Mouse (Mus musculus) liver, embryonic 13.5 days (tissue): ENCODE data around the gene Znrf3. TPM values are rescaled to one million over a fixed set of nuclear protein-coding genes. Genes with fewer than 3 reads are reported as not detected.

Experiments used
- ATAC-seq: fragments of 200-750 bp; cut with Nextera tagmentation; 2 replicates; pipeline ENCODE4 v1.8.0; 2017; ENCODE audit warnings: low read depth, mild to moderate bottlenecking, moderate number of reproducible peaks, moderate library complexity
- DNase-seq: peaks from one replicate; pipeline ENCODE4 v3.0.0; 2022
- H3K27ac ChIP-seq: fragments of 300-500 bp; sonication (generic); 2 replicates; pipeline ENCODE4 v1.5.1; 2015; ENCODE audit warnings: moderate library complexity, mild to moderate bottlenecking, inconsistent platforms
- H3K27me3 ChIP-seq: fragments of 300-500 bp; sonication (generic); 2 replicates; pipeline ENCODE4 v1.6.1; 2015; ENCODE audit warnings: mild to moderate bottlenecking, inconsistent platforms
- H3K36me3 ChIP-seq: fragments of 300-500 bp; sonication (generic); 2 replicates; pipeline ENCODE4 v1.6.1; 2015; ENCODE audit warnings: mild to moderate bottlenecking, inconsistent platforms
- H3K4me1 ChIP-seq: fragments of 300-500 bp; sonication (generic); replicated peaks from 2 replicates; pipeline ENCODE4 v1.6.1; 2015; ENCODE audit warnings: inconsistent platforms
- H3K4me2 ChIP-seq: fragments of 300-500 bp; sonication (generic); 2 replicates; pipeline ENCODE4 v1.6.1; 2015; ENCODE audit warnings: inconsistent platforms, mild to moderate bottlenecking, moderate library complexity
- H3K4me3 ChIP-seq: fragments of 300-500 bp; sonication (generic); replicated peaks from 2 replicates; pipeline ENCODE4 v1.5.1; 2015; ENCODE audit warnings: mild to moderate bottlenecking, inconsistent platforms
- H3K9ac ChIP-seq: fragments of 300-500 bp; sonication (generic); 2 replicates; pipeline ENCODE4 v1.6.1; 2015; ENCODE audit warnings: mild to moderate bottlenecking, inconsistent platforms
- H3K9me3 ChIP-seq: fragments of 300-500 bp; sonication (generic); replicated peaks from 2 replicates; pipeline ENCODE4 v1.6.1; 2016; ENCODE audit warnings: inconsistent platforms
- WGBS: fragments of 180-500 bp; shearing (Covaris S2); methylation state at CpG from one replicate; pipeline ENCODE4 v1.1.7; 2015; ENCODE audit not compliant: insufficient replicate concordance; 5-methylcytosine and 5-hydroxymethylcytosine counted together
- polyA plus RNA-seq: library from polyadenylated mRNA; unstranded; fragments of >200 nt; fragmentation: Nextera tagmentation; extraction: Ambion mirVana; gene quantifications from 2 replicates; pipeline ENCODE4 v1.2.1, GENCODE M21; 2015

The Znrf3 gene
- polyA plus RNA-seq, 1 experiment from 2014 or later: 4.1 TPM

GRCm38 (mm10) chr11:5261508-5262392, 182.9 kb downstream of the Znrf3 start, which contains the start of gene Kremen1:
Gene Kremen1 (minus strand): TSS chr11:5261558.
- Histone ChIP-seq H3K27ac (no peak within 1 kb of the TSS), H3K4me2 (peak within 1 kb of the TSS; percentile 98), H3K27me3 (peaks cover 37% of the 10 kb centered on the region), H3K36me3 (no peaks in the 10 kb centered on the region), H3K9me3 (no peaks in the 10 kb centered on the region), H3K4me1 (peaks cover 20% of the 10 kb centered on the region), H3K4me3 (peak within 1 kb of the TSS; percentile 83), H3K9ac (peak within 1 kb of the TSS; percentile 82)
- WGBS: 2% methylated on average over 60 of the region's 80 CpGs
- ATAC-seq (peak; percentile 99), DNase-seq (peak; percentile 87)

- no peak for DNase-seq
- H3K27ac ChIP-seq: no peak overlapping the region
- 2% methylated on average over 30 of the region's 42 CpGs for WGBS
- H3K36me3 ChIP-seq: no peaks in the 10 kb centered on the region
- ATAC-seq: no peak
- H3K9me3 ChIP-seq: no peaks in the 10 kb centered on the region
- peaks cover 20% of the 10 kb centered on the region for H3K4me1 ChIP-seq
- H3K4me3 ChIP-seq: peak overlapping the region; percentile 83
- H3K4me2 ChIP-seq: peak overlapping the region; percentile 98
- peak overlapping the region; percentile 82 for H3K9ac ChIP-seq
- H3K27me3 ChIP-seq: peaks cover 37% of the 10 kb centered on the region
These were observed 183.6 kb downstream of the Znrf3 start for GRCm38 (mm10) chr11:5260942-5261459.

GRCm38 (mm10) chr11:5259944-5260598, 184.6 kb downstream of the Znrf3 start:
- 55% methylated on average over 10 of the region's 10 CpGs for WGBS
- no peak overlapping the region for H3K9ac ChIP-seq
- H3K27me3 ChIP-seq: peaks cover 37% of the 10 kb centered on the region
- DNase-seq (no peak), ATAC-seq (no peak)
- H3K4me2 ChIP-seq: peak overlapping the region; percentile 98
- H3K36me3 ChIP-seq: no peaks in the 10 kb centered on the region
- peaks cover 20% of the 10 kb centered on the region for H3K4me1 ChIP-seq
- H3K4me3 ChIP-seq: peak overlapping the region; percentile 83; the same call in 1 of the 2 replicates
- H3K9me3 ChIP-seq: no peaks in the 10 kb centered on the region
- H3K27ac ChIP-seq: no peak overlapping the region

GRCm38 (mm10) chr11:5258036-5258435, 186.6 kb downstream of the Znrf3 start:
- Histone ChIP-seq H3K27ac (no peak overlapping the region), H3K9ac (no peak overlapping the region), H3K4me1 (peaks cover 27% of the 10 kb centered on the region), H3K27me3 (peaks cover 35% of the 10 kb centered on the region), H3K4me2 (no peak overlapping the region), H3K36me3 (no peaks in the 10 kb centered on the region), H3K9me3 (no peaks in the 10 kb centered on the region), H3K4me3 (no peak overlapping the region)
- 75% methylated on average over 6 of the region's 6 CpGs for WGBS
- no peak for ATAC-seq
- no peak for DNase-seq

GRCm38 (mm10) chr11:5257151-5257862, 187.3 kb downstream of the Znrf3 start:
- H3K4me2 ChIP-seq: no peak overlapping the region
- H3K4me3 ChIP-seq: no peak overlapping the region
- ATAC-seq: no peak
- H3K27me3 ChIP-seq: peaks cover 33% of the 10 kb centered on the region
- no peaks in the 10 kb centered on the region for H3K36me3 ChIP-seq
- H3K9ac ChIP-seq: no peak overlapping the region
- DNase-seq: no peak
- H3K27ac ChIP-seq: no peak overlapping the region
- WGBS: 58% methylated on average over 13 of the region's 13 CpGs
- peaks cover 25% of the 10 kb centered on the region for H3K4me1 ChIP-seq
- H3K9me3 ChIP-seq: no peaks in the 10 kb centered on the region

GRCm38 (mm10) chr11:5255509-5256014, 189.1 kb downstream of the Znrf3 start:
- H3K4me1 ChIP-seq: peaks cover 11% of the 10 kb centered on the region
- ATAC-seq: no peak

GRCm38 (mm10) chr11:5254016-5254415, 190.6 kb downstream of the Znrf3 start:
- DNase-seq (no peak), ATAC-seq (no peak)
- Histone ChIP-seq H3K9ac (no peak overlapping the region), H3K4me3 (no peak overlapping the region), H3K4me2 (no peak overlapping the region), H3K27ac (no peak overlapping the region), H3K4me1 (peaks cover 15% of the 10 kb centered on the region), H3K36me3 (no peaks in the 10 kb centered on the region), H3K9me3 (no peaks in the 10 kb centered on the region), H3K27me3 (peaks cover 11% of the 10 kb centered on the region)
- 58% methylated on average over 2 of the region's 2 CpGs for whole genome bisulfite sequencing

More at GRCm38 (mm10) chr11:5255509-5256014, 189.1 kb downstream of the Znrf3 start:
- H3K27me3 ChIP-seq: peaks cover 25% of the 10 kb centered on the region
- H3K36me3 ChIP-seq: no peaks in the 10 kb centered on the region
- WGBS: 68% methylated on average over 9 of the region's 9 CpGs
- DNase-seq: no peak
- no peak overlapping the region for H3K4me2 ChIP-seq
- H3K9me3 ChIP-seq: no peaks in the 10 kb centered on the region
- no peak overlapping the region for H3K27ac ChIP-seq
- H3K9ac ChIP-seq: no peak overlapping the region
- H3K4me3 ChIP-seq: no peak overlapping the region

GRCm38 (mm10) chr11:5253528-5253927, 191.1 kb downstream of the Znrf3 start:
- Histone ChIP-seq H3K4me2 (no peak overlapping the region), H3K9me3 (no peaks in the 10 kb centered on the region), H3K4me1 (peaks cover 20% of the 10 kb centered on the region), H3K4me3 (no peak overlapping the region), H3K27ac (no peak overlapping the region), H3K9ac (no peak overlapping the region), H3K36me3 (no peaks in the 10 kb centered on the region), H3K27me3 (peaks cover 6% of the 10 kb centered on the region)
- no peak for ATAC-seq
- no peak for DNase-seq
- 44% methylated on average over 3 of the region's 3 CpGs for WGBS

- Histone ChIP-seq H3K9ac (no peak overlapping the region), H3K27ac (no peak overlapping the region), H3K4me2 (no peak overlapping the region), H3K4me3 (no peak overlapping the region), H3K27me3 (no peaks in the 10 kb centered on the region), H3K9me3 (no peaks in the 10 kb centered on the region), H3K4me1 (peaks cover 24% of the 10 kb centered on the region), H3K36me3 (no peaks in the 10 kb centered on the region)
- ATAC-seq: no peak
- WGBS: 72% methylated on average over 8 of the region's 8 CpGs
- DNase-seq: no peak
These were observed 191.9 kb downstream of the Znrf3 start for GRCm38 (mm10) chr11:5252727-5253126.

GRCm38 (mm10) chr11:5251112-5251511, 193.5 kb downstream of the Znrf3 start:
- no peak overlapping the region for H3K4me3 ChIP-seq
- peaks cover 38% of the 10 kb centered on the region for H3K4me1 ChIP-seq
- H3K36me3 ChIP-seq: no peaks in the 10 kb centered on the region
- no peak for DNase-seq
- no peak for ATAC-seq
- H3K9me3 ChIP-seq: no peaks in the 10 kb centered on the region
- 75% methylated on average over 6 of the region's 6 CpGs for WGBS
- H3K27me3 ChIP-seq: no peaks in the 10 kb centered on the region
- H3K27ac ChIP-seq: no peak overlapping the region
- H3K4me2 ChIP-seq: no peak overlapping the region
- no peak overlapping the region; the same call in 1 of the 2 replicates for H3K9ac ChIP-seq

- Histone ChIP-seq H3K4me2 (no peak overlapping the region), H3K27me3 (no peaks in the 10 kb centered on the region), H3K27ac (no peak overlapping the region), H3K4me3 (no peak overlapping the region), H3K9me3 (no peaks in the 10 kb centered on the region), H3K4me1 (peaks cover 50% of the 10 kb centered on the region), H3K36me3 (no peaks in the 10 kb centered on the region), H3K9ac (no peak overlapping the region; the same call in 1 of the 2 replicates)
- no peak for DNase-seq
- peak; percentile 56; the same call in 1 of the 2 replicates for ATAC-seq
- 50% methylated on average over 2 of the region's 2 CpGs for WGBS
These were observed 196.4 kb downstream of the Znrf3 start for GRCm38 (mm10) chr11:5248200-5248599.
